Mouse (Mus musculus) stomach, embryonic 15.5 days (tissue): ENCODE data around the gene Plcb4. TPM values are rescaled to one million over a fixed set of nuclear protein-coding genes. Genes with fewer than 3 reads are reported as not detected.
"Not testable (repeated sequence)": the region's sequence is repeated elsewhere in the genome, so short reads cannot be mapped to it uniquely, and the experiment has no call there.

Experiments used
- ATAC-seq: fragments of 200-750 bp; cut with Nextera tagmentation; 2 replicates; pipeline ENCODE4 v1.8.0; 2017; ENCODE audit warnings: low read depth, moderate number of reproducible peaks, moderate TSS enrichment; ENCODE audit not compliant: insufficient read depth, low FRiP score
- H3K27ac ChIP-seq: fragments of 300-500 bp; sonication (generic); 2 replicates; pipeline ENCODE4 v1.5.1; 2015; ENCODE audit warnings: mild to moderate bottlenecking, inconsistent platforms
- H3K27me3 ChIP-seq: fragments of 300-500 bp; sonication (generic); replicated peaks from 2 replicates; pipeline ENCODE4 v1.6.1; 2015; ENCODE audit warnings: inconsistent platforms
- H3K36me3 ChIP-seq: fragments of 300-500 bp; sonication (generic); 2 replicates; pipeline ENCODE4 v1.6.1; 2015; ENCODE audit warnings: inconsistent platforms
- H3K4me1 ChIP-seq: fragments of 300-500 bp; sonication (generic); 2 replicates; pipeline ENCODE4 v1.6.1; 2015; ENCODE audit warnings: inconsistent platforms
- H3K4me2 ChIP-seq: fragments of 300-500 bp; sonication (generic); 2 replicates; pipeline ENCODE4 v1.6.1; 2015; ENCODE audit warnings: mild to moderate bottlenecking, inconsistent platforms
- H3K4me3 ChIP-seq: fragments of 300-500 bp; sonication (generic); replicated peaks from 2 replicates; pipeline ENCODE4 v1.5.1; 2015; ENCODE audit warnings: inconsistent platforms
- H3K9ac ChIP-seq: fragments of 300-500 bp; sonication (generic); 2 replicates; pipeline ENCODE4 v1.6.1; 2015; ENCODE audit warnings: inconsistent platforms
- H3K9me3 ChIP-seq: fragments of 300-500 bp; sonication (generic); 2 replicates; pipeline ENCODE4 v1.6.1; 2016; ENCODE audit warnings: inconsistent platforms
- WGBS: fragments of 180-500 bp; shearing (Covaris S2); methylation state at CpG from one replicate; pipeline ENCODE4 v1.1.7; 2015; 5-methylcytosine and 5-hydroxymethylcytosine counted together
- polyA plus RNA-seq: library from polyadenylated mRNA; unstranded; fragments of >200 nt; fragmentation: Nextera tagmentation; extraction: Ambion mirVana; gene quantifications from 2 replicates; pipeline ENCODE4 v1.2.1, GENCODE M21; 2015

The Plcb4 gene
- polyA plus RNA-seq, 1 experiment from 2014 or later = 24.7 TPM

- no peaks in the 10 kb centered on the region for H3K36me3 ChIP-seq
- no peak overlapping the region for H3K4me2 ChIP-seq
- no peak overlapping the region for H3K27ac ChIP-seq
- H3K27me3 ChIP-seq = no peaks in the 10 kb centered on the region
- H3K9ac ChIP-seq = no peak overlapping the region
- no peaks in the 10 kb centered on the region for H3K9me3 ChIP-seq
- H3K4me3 ChIP-seq = no peak overlapping the region
- no peaks in the 10 kb centered on the region for H3K4me1 ChIP-seq
- no peak for ATAC-seq
- 83% methylated on average over 10 of the region's 10 CpGs for WGBS
Observed at GRCm38 (mm10) chr2:135891097-135891496, 232.3 kb downstream of the Plcb4 start.

- no peak for ATAC-seq
- Histone ChIP-seq H3K9me3 (no peaks in the 10 kb centered on the region), H3K4me1 (no peaks in the 10 kb centered on the region), H3K27ac (no peak overlapping the region), H3K36me3 (no peaks in the 10 kb centered on the region), H3K27me3 (no peaks in the 10 kb centered on the region), H3K4me3 (no peak overlapping the region), H3K4me2 (no peak overlapping the region), H3K9ac (no peak overlapping the region)
- WGBS = 75% methylated on average over 5 of the region's 5 CpGs
Observed at GRCm38 (mm10) chr2:135891686-135892085, 232.9 kb downstream of the Plcb4 start.

GRCm38 (mm10) chr2:135894582-135894981 lies 235.8 kb downstream of the Plcb4 start:
- Histone ChIP-seq H3K27ac (no peak overlapping the region), H3K4me2 (no peak overlapping the region), H3K9me3 (no peaks in the 10 kb centered on the region), H3K27me3 (no peaks in the 10 kb centered on the region), H3K4me3 (no peak overlapping the region), H3K4me1 (no peaks in the 10 kb centered on the region), H3K9ac (no peak overlapping the region), H3K36me3 (no peaks in the 10 kb centered on the region)
- ATAC-seq = no peak
- WGBS = 72% methylated on average over 2 of the region's 2 CpGs

- ATAC-seq = no peak
- no peak overlapping the region for H3K4me3 ChIP-seq
- no peak overlapping the region for H3K9ac ChIP-seq
- no peak overlapping the region for H3K27ac ChIP-seq
- 67% methylated on average over 4 of the region's 4 CpGs for WGBS
- no peaks in the 10 kb centered on the region for H3K9me3 ChIP-seq
- no peak overlapping the region for H3K4me2 ChIP-seq
- H3K4me1 ChIP-seq = no peaks in the 10 kb centered on the region
- H3K36me3 ChIP-seq = no peaks in the 10 kb centered on the region
- no peaks in the 10 kb centered on the region for H3K27me3 ChIP-seq
Observed at GRCm38 (mm10) chr2:135898025-135898424, 239.2 kb downstream of the Plcb4 start.

- not testable (repeated sequence) for H3K4me1 ChIP-seq, H3K36me3 ChIP-seq, ATAC-seq, H3K9ac ChIP-seq, H3K4me3 ChIP-seq, H3K4me2 ChIP-seq, H3K27ac ChIP-seq, H3K27me3 ChIP-seq, H3K9me3 ChIP-seq
- WGBS = 82% methylated on average over 4 of the region's 4 CpGs
Observed at GRCm38 (mm10) chr2:135899931-135900330, 241.1 kb downstream of the Plcb4 start.

- Histone ChIP-seq H3K27ac (no peak overlapping the region), H3K36me3 (no peaks in the 10 kb centered on the region), H3K27me3 (no peaks in the 10 kb centered on the region), H3K9me3 (no peaks in the 10 kb centered on the region), H3K4me2 (no peak overlapping the region), H3K4me1 (no peaks in the 10 kb centered on the region), H3K9ac (no peak overlapping the region), H3K4me3 (no peak overlapping the region)
- no peak for ATAC-seq
- 85% methylated on average over 4 of the region's 4 CpGs for WGBS
Observed at GRCm38 (mm10) chr2:135901015-135901414, 242.2 kb downstream of the Plcb4 start.

GRCm38 (mm10) chr2:135904262-135904661 lies 245.5 kb downstream of the Plcb4 start:
- no peaks in the 10 kb centered on the region for H3K36me3 ChIP-seq
- H3K9ac ChIP-seq = no peak overlapping the region
- no peak for ATAC-seq
- no peaks in the 10 kb centered on the region for H3K27me3 ChIP-seq
- H3K27ac ChIP-seq = no peak overlapping the region
- no peak overlapping the region for H3K4me2 ChIP-seq
- no peaks in the 10 kb centered on the region for H3K9me3 ChIP-seq
- WGBS = 80% methylated on average over 4 of the region's 4 CpGs
- H3K4me3 ChIP-seq = no peak overlapping the region
- H3K4me1 ChIP-seq = no peaks in the 10 kb centered on the region

GRCm38 (mm10) chr2:135904791-135905190 lies 246.0 kb downstream of the Plcb4 start:
- Histone ChIP-seq H3K36me3 (no peaks in the 10 kb centered on the region), H3K4me3 (no peak overlapping the region), H3K4me2 (no peak overlapping the region), H3K27me3 (no peaks in the 10 kb centered on the region), H3K9me3 (no peaks in the 10 kb centered on the region), H3K4me1 (no peaks in the 10 kb centered on the region), H3K27ac (no peak overlapping the region), H3K9ac (no peak overlapping the region)
- ATAC-seq = no peak
- WGBS = 85% methylated on average over 4 of the region's 4 CpGs

- 50% methylated on average over 8 of the region's 8 CpGs for WGBS
- peak overlapping the region; percentile 63; the same call in 1 of the 2 replicates for H3K27ac ChIP-seq
- ATAC-seq = peak; percentile 27; the same call in 1 of the 2 replicates
- H3K36me3 ChIP-seq = no peaks in the 10 kb centered on the region
- no peak overlapping the region for H3K4me3 ChIP-seq
- no peak overlapping the region for H3K9ac ChIP-seq
- no peaks in the 10 kb centered on the region for H3K9me3 ChIP-seq
- no peaks in the 10 kb centered on the region for H3K4me1 ChIP-seq
- H3K4me2 ChIP-seq = no peak overlapping the region
- H3K27me3 ChIP-seq = no peaks in the 10 kb centered on the region
Observed at GRCm38 (mm10) chr2:135914343-135915261, 255.8 kb downstream of the Plcb4 start.

GRCm38 (mm10) chr2:135915928-135916327 lies 257.1 kb downstream of the Plcb4 start:
- WGBS = 29% methylated on average over 10 of the region's 10 CpGs
- Histone ChIP-seq H3K4me3 (no peak overlapping the region), H3K27me3 (no peaks in the 10 kb centered on the region), H3K9ac (no peak overlapping the region), H3K4me1 (no peaks in the 10 kb centered on the region), H3K27ac (no peak overlapping the region), H3K36me3 (no peaks in the 10 kb centered on the region), H3K9me3 (no peaks in the 10 kb centered on the region), H3K4me2 (no peak overlapping the region)
- no peak for ATAC-seq

GRCm38 (mm10) chr2:135917000-135917399 lies 258.2 kb downstream of the Plcb4 start:
- no peak overlapping the region for H3K4me2 ChIP-seq
- H3K9me3 ChIP-seq = no peaks in the 10 kb centered on the region
- no peak overlapping the region for H3K9ac ChIP-seq
- no peaks in the 10 kb centered on the region for H3K4me1 ChIP-seq
- 66% methylated on average over 3 of the region's 3 CpGs for WGBS
- H3K27me3 ChIP-seq = no peaks in the 10 kb centered on the region
- H3K27ac ChIP-seq = no peak overlapping the region
- H3K36me3 ChIP-seq = no peaks in the 10 kb centered on the region
- no peak for ATAC-seq
- no peak overlapping the region for H3K4me3 ChIP-seq

- Histone ChIP-seq H3K4me1 (no peaks in the 10 kb centered on the region), H3K9ac (no peak overlapping the region), H3K9me3 (no peaks in the 10 kb centered on the region), H3K4me2 (no peak overlapping the region), H3K27ac (no peak overlapping the region), H3K27me3 (no peaks in the 10 kb centered on the region), H3K36me3 (no peaks in the 10 kb centered on the region), H3K4me3 (no peak overlapping the region)
- WGBS = 73% methylated on average over 5 of the region's 5 CpGs
- no peak for ATAC-seq
Observed at GRCm38 (mm10) chr2:135918116-135918515, 259.3 kb downstream of the Plcb4 start.
